Mouse (Mus musculus) heart, postnatal 0 days (tissue): ENCODE measurements at regions not wholly inside any gene's neighbourhood (a gene's known extent, or its start where the extent isn't known, plus 50 kb on each side); places are given as distances from the start of the nearest gene placed in this dataset.

Source experiments
- ATAC-seq: fragments of 200-750 bp; cut with Nextera tagmentation; 2 replicates; pipeline ENCODE4 v1.8.0; 2017; ENCODE audit warnings: low read depth, moderate number of reproducible peaks, moderate library complexity; ENCODE audit not compliant: insufficient read depth
- DNase-seq: peaks from one replicate; pipeline ENCODE4 v3.0.0-alpha.2; 2016; ENCODE audit warnings: low spot score
- H3K27ac ChIP-seq: fragments of 300-500 bp; sonication (generic); 2 replicates; pipeline ENCODE4 v1.5.1; 2014; ENCODE audit warnings: low read depth, mild to moderate bottlenecking
- H3K27me3 ChIP-seq: fragments of 300-500 bp; sonication (generic); 2 replicates; pipeline ENCODE4 v1.6.1; 2014; ENCODE audit warnings: low read length, mixed read lengths; ENCODE audit not compliant: control insufficient read depth, insufficient read depth
- H3K36me3 ChIP-seq: fragments of 300-500 bp; sonication (generic); replicated peaks from 2 replicates; pipeline ENCODE4 v1.6.1; 2014; ENCODE audit warnings: low read length, mixed read lengths; ENCODE audit not compliant: control insufficient read depth, insufficient read depth
- H3K4me1 ChIP-seq: fragments of 300-500 bp; sonication (generic); 2 replicates; pipeline ENCODE4 v1.6.1; 2014; ENCODE audit warnings: antibody characterized with exemption; ENCODE audit not compliant: control insufficient read depth, insufficient read depth
- H3K4me2 ChIP-seq: fragments of 300-500 bp; sonication (generic); 2 replicates; pipeline ENCODE4 v1.6.1; 2014; ENCODE audit warnings: low read depth, mild to moderate bottlenecking, low read length, moderate library complexity
- H3K4me3 ChIP-seq: fragments of 300-500 bp; sonication (generic); 2 replicates; pipeline ENCODE4 v1.5.1; 2014; ENCODE audit warnings: low read depth, low read length
- H3K9ac ChIP-seq: fragments of 300-500 bp; sonication (generic); replicated peaks from 2 replicates; pipeline ENCODE4 v1.6.1; 2014; ENCODE audit warnings: low read depth, low read length, mixed read lengths
- H3K9me3 ChIP-seq: fragments of 300-500 bp; sonication (generic); replicated peaks from 2 replicates; pipeline ENCODE4 v1.6.1; 2016; ENCODE audit warnings: low read length; ENCODE audit not compliant: control insufficient read depth
- CTCF ChIP-seq: IDR thresholded peaks from 2 replicates; pipeline ENCODE4 v1.5.1; 2016; ENCODE audit warnings: antibody characterized with exemption, control low read depth, low read depth
- EP300 ChIP-seq: IDR thresholded peaks from 2 replicates; pipeline ENCODE4 v1.6.1; 2016; ENCODE audit warnings: antibody characterized with exemption, low read depth
- WGBS: fragments of 180-500 bp; shearing (Covaris S2); extraction: QIAGEN DNeasy Blood & Tissue Kit; methylation state at CpG from one replicate; pipeline ENCODE4 v1.1.7; 2014; 5-methylcytosine and 5-hydroxymethylcytosine counted together

DNA sequence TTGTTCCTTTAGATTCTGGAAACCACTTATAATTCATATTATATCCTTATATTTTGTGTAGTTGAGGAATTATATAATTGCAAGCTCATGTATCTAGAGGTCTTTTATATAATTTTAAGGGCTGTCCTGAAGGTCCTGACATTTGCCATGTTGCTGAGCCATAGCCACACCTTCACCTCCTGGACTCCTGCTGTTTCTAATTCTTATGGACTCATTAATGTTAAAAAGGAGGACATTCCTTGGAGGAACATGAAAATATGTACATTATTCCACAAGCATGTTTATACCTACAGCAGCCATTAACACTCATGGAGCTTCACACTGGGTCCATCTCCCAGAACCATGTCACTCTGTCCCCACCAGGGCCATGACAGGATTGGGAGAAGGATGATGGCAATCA, 413.2 kb upstream of the Slitrk5 start:
- no peaks in the 10 kb centered on the region for H3K36me3 ChIP-seq
- DNase-seq = no peak
- H3K9ac ChIP-seq = no peak overlapping the region
- no peak for ATAC-seq
- no peaks in the 10 kb centered on the region for H3K4me1 ChIP-seq
- no peaks in the 10 kb centered on the region for H3K27me3 ChIP-seq
- TF ChIP-seq EP300 = no peak
- no peak for TF ChIP-seq CTCF
- H3K27ac ChIP-seq = no peak overlapping the region
- no peak overlapping the region for H3K4me2 ChIP-seq
- no peak overlapping the region for H3K4me3 ChIP-seq
- no peaks in the 10 kb centered on the region for H3K9me3 ChIP-seq

- no peak for DNase-seq
- Histone ChIP-seq H3K4me3 (no peak overlapping the region), H3K4me2 (no peak overlapping the region), H3K36me3 (no peaks in the 10 kb centered on the region), H3K9me3 (no peaks in the 10 kb centered on the region), H3K27me3 (no peaks in the 10 kb centered on the region), H3K4me1 (no peaks in the 10 kb centered on the region), H3K9ac (no peak overlapping the region), H3K27ac (no peak overlapping the region)
- no peak for ATAC-seq
- no peak for TF ChIP-seq EP300
- WGBS = 69% methylated on average over 4 of the region's 4 CpGs
These were observed 404.7 kb upstream of the Slitrk5 start for GRCm38 (mm10) chr14:111270239-111270638.

DNA sequence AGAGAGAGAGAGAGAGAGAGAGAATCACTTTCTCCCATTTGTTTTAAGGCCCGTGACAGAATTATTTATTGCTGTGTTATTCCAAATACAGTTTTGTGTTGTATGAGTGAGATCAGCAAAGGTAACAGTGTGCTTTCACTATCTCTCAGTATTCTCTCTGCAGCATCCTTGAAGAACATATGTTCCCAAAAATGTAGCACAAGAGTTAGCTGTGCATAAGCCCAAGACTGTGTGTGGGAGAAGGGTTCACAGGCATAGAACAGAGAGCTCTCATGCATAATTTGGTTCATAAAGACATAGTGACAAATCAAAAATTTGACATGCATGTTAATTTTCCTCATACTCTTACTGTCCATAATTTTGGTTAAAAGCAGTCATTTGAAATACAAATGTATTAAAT, 393.5 kb upstream of the Slitrk5 start:
- Histone ChIP-seq H3K4me3 (no peak overlapping the region), H3K27me3 (no peaks in the 10 kb centered on the region), H3K27ac (no peak overlapping the region), H3K4me2 (no peak overlapping the region), H3K9me3 (no peaks in the 10 kb centered on the region), H3K36me3 (no peaks in the 10 kb centered on the region), H3K4me1 (no peaks in the 10 kb centered on the region), H3K9ac (no peak overlapping the region)
- no peak for TF ChIP-seq CTCF
- TF ChIP-seq EP300 = no peak
- 69% methylated on average over 1 of the region's 1 CpGs for WGBS
- DNase-seq = no peak
- ATAC-seq = no peak

- 67% methylated on average over 10 of the region's 10 CpGs for WGBS
- Histone ChIP-seq H3K36me3 (no peaks in the 10 kb centered on the region), H3K9me3 (no peaks in the 10 kb centered on the region), H3K4me3 (no peak overlapping the region), H3K9ac (no peak overlapping the region), H3K27me3 (no peaks in the 10 kb centered on the region), H3K4me2 (no peak overlapping the region), H3K4me1 (no peaks in the 10 kb centered on the region), H3K27ac (no peak overlapping the region)
- no peak for ATAC-seq
- DNase-seq = no peak
- TF ChIP-seq CTCF (no peak), EP300 (no peak)
These were observed 391.0 kb upstream of the Slitrk5 start for GRCm38 (mm10) chr14:111283681-111284461.

- no peaks in the 10 kb centered on the region for H3K27me3 ChIP-seq
- TF ChIP-seq CTCF = no peak
- TF ChIP-seq EP300 = no peak
- ATAC-seq (no peak), DNase-seq (no peak)
- H3K4me2 ChIP-seq = no peak overlapping the region
- 36% methylated on average over 1 of the region's 1 CpGs for WGBS
- no peak overlapping the region for H3K27ac ChIP-seq
- no peaks in the 10 kb centered on the region for H3K36me3 ChIP-seq
- no peak overlapping the region for H3K4me3 ChIP-seq
- H3K9ac ChIP-seq = no peak overlapping the region
- H3K4me1 ChIP-seq = no peaks in the 10 kb centered on the region
- no peaks in the 10 kb centered on the region for H3K9me3 ChIP-seq
These were observed 388.9 kb upstream of the Slitrk5 start for GRCm38 (mm10) chr14:111285981-111286380.

DNA sequence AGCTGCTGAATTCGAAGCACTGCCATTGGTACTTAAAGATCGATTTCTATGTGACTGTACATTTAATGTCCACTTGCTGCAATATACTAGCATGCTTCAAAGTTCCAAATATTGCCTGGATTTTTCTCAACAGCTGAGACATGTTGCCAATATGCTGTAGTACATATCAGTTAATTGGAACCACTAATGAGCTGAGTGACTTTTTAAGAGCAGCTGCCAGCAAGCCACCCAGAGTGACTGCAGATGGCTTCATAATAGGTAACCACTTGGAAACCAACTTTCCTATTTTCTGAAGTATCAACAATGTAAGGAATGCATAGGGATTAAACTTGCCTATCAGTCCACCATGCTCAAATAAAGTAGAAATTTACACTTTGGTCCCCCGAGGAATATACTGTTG, 379.4 kb upstream of the Slitrk5 start:
- H3K4me1 ChIP-seq = no peaks in the 10 kb centered on the region
- H3K9me3 ChIP-seq = no peaks in the 10 kb centered on the region
- DNase-seq (no peak), ATAC-seq (no peak)
- no peak overlapping the region for H3K4me2 ChIP-seq
- H3K9ac ChIP-seq = no peak overlapping the region
- 84% methylated on average over 3 of the region's 3 CpGs for WGBS
- TF ChIP-seq EP300 = no peak
- no peak for TF ChIP-seq CTCF
- H3K27ac ChIP-seq = no peak overlapping the region
- no peaks in the 10 kb centered on the region for H3K36me3 ChIP-seq
- no peak overlapping the region for H3K4me3 ChIP-seq
- H3K27me3 ChIP-seq = no peaks in the 10 kb centered on the region
